Mouse (Mus musculus) left cerebral cortex, adult 11 months (tissue): ENCODE results near the gene Cdc25a.

Experiments used
- DNase-seq: peaks from one replicate; pipeline ENCODE4 v3.0.0; 2022; ENCODE audit warnings: low spot score

The Cdc25a gene

GRCm38 (mm10) chr9:109932756-109933375 lies 57.5 kb downstream of the Cdc25a start:
- DNase-seq = peak; percentile 23

GRCm38 (mm10) chr9:109939401-109939800 lies 64.0 kb downstream of the Cdc25a start:
- DNase-seq = no peak

GRCm38 (mm10) chr9:109942796-109943195 lies 67.4 kb downstream of the Cdc25a start:
- DNase-seq = no peak
